Mouse (Mus musculus): ENCODE data around the gene Syne3.

The Syne3 gene

DNA sequence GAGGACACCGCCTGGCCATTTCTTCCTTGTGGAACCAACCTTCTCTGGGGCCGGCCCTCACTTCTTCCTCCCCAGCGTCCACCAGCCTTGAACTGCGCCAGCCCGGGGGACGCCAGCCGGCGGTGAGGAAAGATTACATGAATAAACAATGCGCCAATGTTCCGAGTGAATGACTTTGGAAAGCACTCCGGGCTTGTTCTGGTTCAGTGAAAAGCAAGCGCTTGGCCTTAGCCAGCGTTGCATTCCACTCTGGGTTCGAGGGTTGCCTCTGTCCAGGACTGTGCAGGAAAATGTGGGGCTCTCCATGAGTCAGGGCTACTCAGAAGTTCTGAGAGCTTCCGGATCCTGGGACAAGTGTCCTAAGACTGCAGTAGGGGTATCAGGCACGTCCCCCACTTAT, 113.0 kb downstream of the Syne3 start:
- 65% methylated on average over 16 of the region's 16 CpGs for WGBS

DNA sequence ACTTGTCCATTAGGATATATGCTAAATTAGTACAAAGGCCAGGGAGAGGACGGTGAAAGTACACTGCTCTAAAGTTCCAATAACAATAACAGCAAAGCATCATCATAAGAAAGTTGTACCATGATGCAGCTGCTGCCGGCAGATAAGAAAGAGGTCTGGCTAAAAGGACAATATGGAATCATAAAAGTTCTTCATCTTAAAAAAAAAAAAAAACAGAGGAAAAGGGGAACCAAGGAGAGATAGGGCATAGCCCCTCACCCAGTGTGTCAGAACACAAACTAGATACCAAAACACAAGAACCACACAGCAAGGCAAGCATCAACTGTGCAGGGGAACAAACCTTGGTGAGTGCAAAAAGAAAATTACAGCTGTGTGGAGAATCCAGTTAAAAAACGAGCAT, 117.4 kb downstream of the Syne3 start:
- 86% methylated on average over 3 of the region's 3 CpGs for WGBS

- WGBS = 90% methylated on average over 8 of the region's 8 CpGs
These were observed 119.5 kb downstream of the Syne3 start for GRCm38 (mm10) chr12:104890066-104890465.

DNA sequence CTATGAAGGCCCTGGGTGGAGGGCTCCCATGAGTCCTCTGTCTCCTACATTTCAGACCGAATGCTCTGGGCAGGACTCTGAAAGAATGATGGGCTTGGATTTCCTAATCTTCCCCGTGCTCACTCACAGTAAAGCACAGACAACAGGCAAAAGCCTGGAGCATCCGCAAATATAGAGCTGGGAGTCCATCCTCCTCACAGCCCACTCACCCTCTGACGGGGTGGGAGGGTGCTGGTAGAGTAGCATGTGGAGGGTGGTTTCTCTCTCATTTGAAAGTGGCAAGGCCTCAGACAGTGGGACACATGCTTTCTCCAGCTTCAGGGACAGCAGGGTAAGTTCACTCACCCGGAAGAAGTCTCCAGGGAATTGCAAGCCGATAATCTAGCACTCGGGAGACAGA, 123.5 kb downstream of the Syne3 start:
- WGBS = 65% methylated on average over 7 of the region's 7 CpGs

DNA sequence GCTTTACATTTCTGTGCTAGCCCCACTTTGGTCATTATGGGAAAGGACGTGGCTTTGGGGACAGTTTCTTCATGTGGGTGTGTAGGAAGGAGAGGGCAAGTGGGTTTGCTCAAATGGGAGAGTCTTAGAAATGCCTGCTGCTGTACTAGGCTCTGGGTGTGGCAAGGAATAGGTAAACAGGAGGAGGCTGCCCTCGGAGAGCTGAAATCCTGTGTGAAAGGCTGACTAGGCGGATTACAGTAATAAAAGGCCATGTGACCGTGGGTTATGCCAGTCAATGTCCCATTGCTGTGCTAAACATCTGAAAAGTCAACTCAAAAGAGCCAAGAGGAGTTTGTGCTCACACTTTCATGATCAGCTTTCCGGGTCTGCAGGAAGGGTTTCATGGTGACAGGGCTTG, 127.1 kb downstream of the Syne3 start:
- 80% methylated on average over 5 of the region's 5 CpGs for WGBS

- WGBS = 80% methylated on average over 2 of the region's 2 CpGs
These were observed 127.5 kb downstream of the Syne3 start for GRCm38 (mm10) chr12:104882061-104882460.

- 87% methylated on average over 4 of the region's 4 CpGs for WGBS
These were observed 128.0 kb downstream of the Syne3 start for GRCm38 (mm10) chr12:104881518-104882060.

GRCm38 (mm10) chr12:104880367-104880766, 129.2 kb downstream of the Syne3 start:
- 91% methylated on average over 12 of the region's 12 CpGs for WGBS

Data from cerebral cortex, adult 2 months (tissue).